Mouse (Mus musculus) heart, postnatal 4 days (tissue): Measurements from ENCODE around the gene Tmem143. TPM values are rescaled to one million over a fixed set of nuclear protein-coding genes. Genes with fewer than 3 reads are reported as not detected.
"Not testable (repeated sequence)": the region's sequence is repeated elsewhere in the genome, so short reads cannot be mapped to it uniquely, and the experiment has no call there.

Source experiments
- DNase-seq: peaks from one replicate; pipeline ENCODE4 v3.0.0; 2021
- total RNA-seq, 2 experiments: library from RNA; stranded (reverse); gene quantifications; 2 replicates each; pipeline ENCODE4 v1.2.3; 2021

Tmem143 gene
- total RNA-seq, result 10 to 100 TPM; 36.9 to 43.9 TPM

- DNase-seq, result peak; percentile 98
Measured at GRCm38 (mm10) chr7:45896517-45897257, at the start of gene Tmem143, which contains the start of gene Syngr4. TSS of gene Tmem143 (plus strand) at chr7:45896941. TSS of gene Syngr4 (minus strand) at chr7:45896714.

GRCm38 (mm10) chr7:45848447-45849027 is 48.2 kb upstream of the Tmem143 start:
- no peak for DNase-seq

- DNase-seq, result no peak
Measured at GRCm38 (mm10) chr7:45850661-45851060, 46.1 kb upstream of the Tmem143 start.

- DNase-seq, result no peak
Measured at GRCm38 (mm10) chr7:45853089-45853488, 43.7 kb upstream of the Tmem143 start.

DNA sequence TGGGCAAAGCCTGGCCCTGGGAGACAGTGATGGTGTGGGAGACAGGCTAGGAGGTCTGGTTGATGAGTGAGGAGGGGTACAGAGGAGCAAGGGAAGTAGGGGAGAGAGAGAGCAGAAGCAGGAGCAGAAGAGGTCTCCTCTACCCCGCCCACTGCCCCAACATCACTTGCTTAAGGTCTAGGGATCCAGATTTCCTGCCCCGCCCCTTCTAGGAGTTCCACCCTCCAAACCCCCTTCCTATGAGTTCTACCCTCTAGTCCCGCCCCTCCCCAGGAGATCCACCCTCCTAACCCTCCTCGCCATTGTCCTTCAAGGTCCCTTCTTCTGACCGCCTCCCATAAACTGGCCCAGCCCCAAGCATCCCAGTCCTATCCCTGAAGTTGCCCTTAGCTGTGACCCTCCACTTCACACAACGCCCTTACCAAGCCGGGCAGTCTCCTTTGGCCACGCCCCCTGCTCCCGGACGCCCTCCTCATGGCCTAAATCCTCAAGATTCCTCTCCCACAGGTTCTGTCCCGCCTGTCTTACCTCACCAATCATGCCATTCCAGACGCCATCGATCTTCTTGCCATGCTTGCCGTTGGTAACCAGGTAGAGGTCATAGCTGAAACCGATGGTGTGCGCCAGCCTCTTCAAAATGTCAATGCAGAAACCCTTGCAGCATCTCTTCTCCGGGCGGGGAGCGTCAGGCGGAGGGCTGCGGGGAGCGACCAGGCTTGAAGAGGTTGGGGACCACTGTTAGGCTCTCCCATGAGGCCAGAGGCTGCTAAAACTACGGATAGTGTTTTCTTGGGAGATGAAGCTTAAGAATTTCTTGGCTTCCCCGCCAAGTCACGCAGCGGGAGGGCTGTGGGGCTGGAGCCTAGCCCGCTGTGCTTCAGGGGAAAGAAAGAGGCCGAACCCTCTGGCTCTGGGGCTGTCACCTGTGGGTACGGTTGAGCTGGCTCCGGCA is 39.5 kb upstream of the Tmem143 start:
- no peak for DNase-seq

GRCm38 (mm10) chr7:45859008-45859407 is 37.7 kb upstream of the Tmem143 start:
- no peak for DNase-seq

DNA sequence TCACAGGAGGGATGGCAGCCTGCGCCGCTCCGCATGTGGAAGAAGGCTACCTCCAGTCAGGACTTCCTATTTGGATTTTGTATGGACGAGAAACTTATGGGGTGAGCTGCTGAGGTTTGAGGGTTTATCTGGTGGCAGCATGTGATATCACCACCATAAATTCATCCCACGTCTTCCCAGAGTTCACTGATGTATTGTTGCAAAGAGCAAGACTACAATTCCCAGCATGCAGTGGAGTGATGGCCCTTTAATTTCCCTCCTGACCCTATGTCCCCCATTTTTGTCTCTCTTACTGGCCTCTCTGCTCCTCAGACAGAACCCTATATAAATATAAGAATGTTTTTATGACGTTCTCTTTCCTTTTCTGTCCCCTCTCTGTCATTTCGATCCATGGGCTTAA is 33.9 kb upstream of the Tmem143 start:
- no peak for DNase-seq

GRCm38 (mm10) chr7:45864435-45864834 is 32.3 kb upstream of the Tmem143 start:
- DNase-seq, result no peak

GRCm38 (mm10) chr7:45865925-45866910 is 30.5 kb upstream of the Tmem143 start:
- DNase-seq, result peak; percentile 96

DNA sequence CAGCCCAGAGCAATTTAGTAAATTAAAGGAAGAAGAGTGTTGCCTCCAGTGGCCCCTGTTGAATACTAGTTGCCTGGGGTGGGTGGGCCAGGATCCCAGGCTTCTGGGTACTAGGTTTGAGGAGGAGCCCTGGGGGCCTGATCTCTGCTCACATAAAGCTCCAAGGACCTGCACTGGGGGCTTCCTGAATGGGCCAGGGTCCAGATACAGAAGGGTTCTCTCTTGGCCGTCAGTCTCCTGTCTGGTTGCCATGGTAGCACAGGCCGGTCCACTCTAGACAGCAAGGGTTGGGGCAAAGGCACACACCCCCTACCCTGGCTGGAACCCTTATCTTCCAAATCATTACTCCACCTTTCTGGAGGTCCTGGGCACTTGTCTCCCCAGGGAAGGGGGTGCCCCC is 28.9 kb upstream of the Tmem143 start:
- no peak for DNase-seq

GRCm38 (mm10) chr7:45869107-45869670 is 27.6 kb upstream of the Tmem143 start:
- DNase-seq, result peak; percentile 35

- peak; percentile 27 for DNase-seq
Measured at GRCm38 (mm10) chr7:45869787-45870186, 27.0 kb upstream of the Tmem143 start.

GRCm38 (mm10) chr7:45870282-45871058 is 26.3 kb upstream of the Tmem143 start:
- DNase-seq, result peak; percentile 22

GRCm38 (mm10) chr7:45872624-45873023 is 24.1 kb upstream of the Tmem143 start, which contains the start of gene Kdelr1:
TSS of gene Kdelr1 (plus strand) at chr7:45872772.
- peak; percentile 94 for DNase-seq

DNA sequence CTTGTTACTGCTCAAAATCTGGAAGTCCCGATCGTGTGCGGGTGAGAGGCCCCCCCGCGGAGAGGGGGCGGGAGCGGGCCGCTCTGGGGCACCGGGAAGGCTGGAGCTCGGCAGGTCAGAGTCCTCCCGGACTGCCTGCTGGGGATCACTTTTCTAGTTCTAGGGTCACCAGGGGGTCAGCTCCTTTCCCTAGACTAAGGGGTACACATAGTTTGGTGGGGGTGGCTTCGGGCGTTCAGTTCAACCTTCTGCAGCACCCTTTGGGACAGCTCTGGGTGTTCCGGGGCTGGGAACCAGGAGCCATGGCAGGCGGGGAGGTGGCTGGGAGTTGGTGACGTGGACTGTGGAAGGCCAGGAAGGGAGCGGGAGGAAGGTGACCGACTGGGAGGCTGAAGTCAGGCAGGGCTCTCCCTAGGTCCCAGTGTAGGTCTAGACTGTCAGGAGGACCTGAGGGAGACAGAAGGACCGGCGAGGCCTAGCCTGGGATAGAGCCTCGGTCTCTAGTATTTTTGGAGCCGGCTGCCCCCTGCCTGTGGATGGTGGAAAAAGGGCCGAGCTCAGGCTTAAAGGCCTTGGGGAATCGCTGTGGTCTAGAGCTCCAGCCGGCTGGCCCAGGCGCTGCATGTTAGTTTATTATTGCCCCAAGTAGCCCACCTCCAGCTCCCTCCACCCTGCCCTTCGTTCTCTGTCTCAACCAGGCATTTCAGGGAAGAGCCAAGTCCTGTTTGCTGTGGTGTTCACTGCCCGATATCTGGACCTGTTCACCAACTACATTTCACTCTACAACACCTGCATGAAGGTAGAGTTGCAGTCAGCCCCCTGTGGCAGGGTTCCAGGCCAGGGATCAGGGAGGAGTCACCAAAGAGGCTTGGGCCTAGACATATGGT is 23.4 kb upstream of the Tmem143 start:
- peak; percentile 76 for DNase-seq

GRCm38 (mm10) chr7:45876895-45877294 is 19.8 kb upstream of the Tmem143 start:
- no peak for DNase-seq

GRCm38 (mm10) chr7:45878278-45878677 is 18.5 kb upstream of the Tmem143 start, which contains the start of gene Grin2d:
TSS of gene Grin2d (minus strand) at chr7:45878378.
- not testable (repeated sequence) for DNase-seq

DNA sequence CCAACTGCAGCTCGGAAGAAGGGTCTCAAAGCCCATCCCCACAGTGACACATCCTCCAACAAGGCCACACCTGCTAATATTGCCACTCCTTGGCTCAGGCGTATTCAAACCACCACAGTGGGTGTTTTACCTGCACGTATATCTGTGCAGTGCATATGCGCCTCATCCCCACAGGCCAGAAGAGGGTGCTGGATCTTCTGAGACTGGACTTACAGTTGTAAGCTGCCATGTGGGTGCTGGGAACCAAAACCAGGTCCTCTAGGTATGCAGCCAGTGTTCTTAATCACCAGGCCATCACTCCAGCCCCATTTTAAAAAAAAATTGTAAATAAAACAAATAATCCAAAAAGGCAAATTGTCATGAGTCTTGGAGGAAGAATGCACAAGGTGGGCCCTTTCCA is 16.2 kb upstream of the Tmem143 start:
- DNase-seq, result no peak

- no peak for DNase-seq
Measured at GRCm38 (mm10) chr7:45881011-45881410, 15.7 kb upstream of the Tmem143 start.
